Mouse (Mus musculus): ENCODE measurements at regions not wholly inside any gene's neighbourhood (a gene's known extent, or its start where the extent isn't known, plus 50 kb on each side); places are given as distances from the start of the nearest gene placed in this dataset.

- Histone ChIP-seq H3K9ac (no peak overlapping the region), H3K27me3 (no peaks in the 10 kb centered on the region), H3K27ac (no peak overlapping the region), H3K9me3 (no peaks in the 10 kb centered on the region), H3K4me3 (no peak overlapping the region), H3K4me1 (replicated peaks) (no peaks in the 10 kb centered on the region), H3K4me2 (no peak overlapping the region), H3K36me3 (no peaks in the 10 kb centered on the region)
- ATAC-seq (ENCODE audit: low FRiP score) = no peak
- WGBS = 87% methylated on average over 5 of the region's 5 CpGs
These were observed 390.0 kb downstream of the Plk2 start for GRCm38 (mm10) chr13:110784822-110785221.

GRCm38 (mm10) chr13:110798313-110798712 is 403.5 kb downstream of the Plk2 start:
- 69% methylated on average over 7 of the region's 7 CpGs for WGBS
- no peak overlapping the region for H3K4me3 ChIP-seq
- no peak for ATAC-seq (ENCODE audit: low FRiP score)
- no peaks in the 10 kb centered on the region for H3K9me3 ChIP-seq
- H3K4me1 ChIP-seq (replicated peaks) = no peaks in the 10 kb centered on the region
- no peaks in the 10 kb centered on the region for H3K36me3 ChIP-seq
- no peak overlapping the region for H3K4me2 ChIP-seq
- H3K9ac ChIP-seq = no peak overlapping the region
- H3K27me3 ChIP-seq = no peaks in the 10 kb centered on the region
- H3K27ac ChIP-seq = no peak overlapping the region

DNA sequence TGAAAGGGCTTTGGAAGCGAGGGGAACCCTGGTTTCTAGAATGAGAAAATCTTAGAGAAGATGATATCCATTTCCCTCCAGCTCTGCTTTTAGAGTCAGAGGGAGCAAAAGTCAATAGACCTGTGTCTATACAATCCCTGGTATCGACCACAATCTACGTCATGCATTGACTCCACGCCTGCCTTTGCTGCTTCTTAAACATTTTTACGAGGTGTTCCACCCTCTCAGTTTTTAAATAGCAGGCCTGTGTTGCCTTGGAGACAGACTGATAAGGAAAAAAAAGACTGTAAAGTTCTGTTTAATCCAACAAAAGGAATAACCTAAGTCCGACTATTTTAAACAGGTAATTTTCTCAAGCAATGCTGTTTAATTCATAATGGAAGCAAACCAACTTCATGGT is 408.0 kb downstream of the Plk2 start:
- H3K27ac ChIP-seq = no peak overlapping the region
- WGBS = 87% methylated on average over 6 of the region's 6 CpGs
- H3K36me3 ChIP-seq = no peaks in the 10 kb centered on the region
- H3K4me2 ChIP-seq = no peak overlapping the region
- H3K9ac ChIP-seq = no peak overlapping the region
- no peaks in the 10 kb centered on the region for H3K4me1 ChIP-seq (replicated peaks)
- no peak overlapping the region for H3K4me3 ChIP-seq
- no peak for ATAC-seq (ENCODE audit: low FRiP score)
- no peaks in the 10 kb centered on the region for H3K27me3 ChIP-seq
- H3K9me3 ChIP-seq = no peaks in the 10 kb centered on the region

DNA sequence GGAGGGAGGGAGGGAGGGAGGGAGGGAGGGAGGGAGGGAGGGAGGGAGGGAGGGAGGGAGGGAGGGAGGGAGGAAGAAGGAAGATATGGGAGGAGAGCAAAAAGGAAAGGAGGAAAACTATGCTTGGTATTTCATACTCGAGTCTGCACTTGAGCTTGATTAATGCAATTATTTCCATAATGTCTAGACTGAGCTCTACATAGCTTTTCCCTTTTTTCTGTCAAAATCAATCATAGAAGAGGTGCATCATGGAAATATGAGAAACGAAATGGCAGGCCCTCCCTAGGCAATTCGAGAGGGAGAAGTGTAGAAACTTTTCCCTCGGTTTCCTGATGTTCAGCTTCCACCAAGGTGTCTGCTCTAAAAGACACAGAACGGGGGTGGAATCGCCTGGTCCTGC is 417.6 kb downstream of the Plk2 start:
- Histone ChIP-seq H3K4me2 (no peak overlapping the region), H3K36me3 (no peaks in the 10 kb centered on the region), H3K4me3 (no peak overlapping the region), H3K4me1 (replicated peaks) (no peaks in the 10 kb centered on the region), H3K27ac (no peak overlapping the region), H3K9ac (no peak overlapping the region), H3K9me3 (no peaks in the 10 kb centered on the region), H3K27me3 (no peaks in the 10 kb centered on the region)
- ATAC-seq (ENCODE audit: low FRiP score) = no peak
- 80% methylated on average over 6 of the region's 6 CpGs for WGBS

DNA sequence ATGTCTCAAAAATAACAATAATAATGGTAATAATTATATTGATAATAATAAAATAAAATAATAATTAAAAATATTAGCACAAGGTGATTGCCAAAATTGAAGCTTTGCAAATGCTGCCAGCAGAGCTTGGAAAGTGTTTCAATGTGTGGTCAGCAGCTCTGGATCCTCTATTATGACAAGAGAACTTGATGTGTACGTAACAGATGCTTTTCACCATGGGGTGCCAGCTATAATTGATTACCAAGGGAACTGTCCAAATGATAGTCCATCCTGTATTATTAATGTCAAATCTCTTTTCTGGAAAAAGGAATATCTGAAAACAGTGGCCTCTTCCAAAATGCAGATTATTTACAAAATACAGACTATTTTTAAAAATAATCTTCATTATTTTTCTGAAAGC is 419.2 kb downstream of the Plk2 start:
- no peaks in the 10 kb centered on the region for H3K36me3 ChIP-seq
- H3K4me3 ChIP-seq = no peak overlapping the region
- H3K27me3 ChIP-seq = no peaks in the 10 kb centered on the region
- no peak overlapping the region for H3K9ac ChIP-seq
- H3K9me3 ChIP-seq = no peaks in the 10 kb centered on the region
- H3K4me2 ChIP-seq = no peak overlapping the region
- WGBS = 61% methylated on average over 1 of the region's 1 CpGs
- H3K27ac ChIP-seq = no peak overlapping the region
- no peaks in the 10 kb centered on the region for H3K4me1 ChIP-seq (replicated peaks)
- no peak for ATAC-seq (ENCODE audit: low FRiP score)

DNA sequence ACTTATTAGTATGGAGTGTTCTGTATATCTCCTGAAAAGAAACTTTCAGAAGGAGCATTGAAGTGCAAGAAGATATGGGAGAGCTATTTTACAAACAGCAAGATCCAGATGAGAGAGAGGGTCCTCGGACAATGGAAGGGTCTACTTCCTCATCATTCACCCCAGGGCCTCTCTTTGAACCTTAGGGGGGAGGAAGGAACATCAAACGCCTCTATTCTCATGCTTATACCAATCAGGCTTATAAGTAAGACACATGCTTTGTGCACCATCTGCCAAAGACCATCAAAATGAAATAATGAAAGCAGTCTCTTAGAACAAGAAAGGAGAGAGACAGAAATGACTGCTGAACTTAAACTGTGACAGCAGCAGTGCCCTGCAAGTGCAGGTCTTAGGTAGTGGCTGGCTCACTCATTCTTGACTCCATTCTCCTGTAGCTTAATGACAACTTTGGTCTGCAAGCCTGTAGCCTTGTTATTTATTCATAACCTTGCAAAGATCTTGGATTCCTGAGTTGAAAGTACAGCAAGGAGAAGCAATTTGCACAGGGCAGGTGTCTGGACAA is 424.5 kb downstream of the Plk2 start:
- no peak overlapping the region for H3K9ac ChIP-seq
- H3K27ac ChIP-seq = no peak overlapping the region
- 14% methylated on average over 2 of the region's 2 CpGs for WGBS
- H3K27me3 ChIP-seq = no peaks in the 10 kb centered on the region
- no peaks in the 10 kb centered on the region for H3K36me3 ChIP-seq
- peaks cover 5% of the 10 kb centered on the region; the same call in 1 of the 2 replicates for H3K4me1 ChIP-seq (replicated peaks)
- no peaks in the 10 kb centered on the region for H3K9me3 ChIP-seq
- H3K4me2 ChIP-seq = no peak overlapping the region
- no peak overlapping the region for H3K4me3 ChIP-seq
- ATAC-seq (ENCODE audit: low FRiP score) = no peak

GRCm38 (mm10) chr13:110824878-110825277 is 429.9 kb upstream of the Actbl2 start:
- no peaks in the 10 kb centered on the region for H3K27me3 ChIP-seq
- WGBS = 93% methylated on average over 9 of the region's 9 CpGs
- H3K4me1 ChIP-seq (replicated peaks) = no peaks in the 10 kb centered on the region
- no peak overlapping the region for H3K9ac ChIP-seq
- H3K27ac ChIP-seq = no peak overlapping the region
- no peaks in the 10 kb centered on the region for H3K36me3 ChIP-seq
- H3K4me3 ChIP-seq = no peak overlapping the region
- ATAC-seq (ENCODE audit: low FRiP score) = no peak
- H3K4me2 ChIP-seq = no peak overlapping the region
- H3K9me3 ChIP-seq = no peaks in the 10 kb centered on the region

GRCm38 (mm10) chr13:110832442-110832841 is 422.4 kb upstream of the Actbl2 start:
- Histone ChIP-seq H3K9ac (no peak overlapping the region), H3K27me3 (no peaks in the 10 kb centered on the region), H3K4me3 (no peak overlapping the region), H3K9me3 (no peaks in the 10 kb centered on the region), H3K36me3 (no peaks in the 10 kb centered on the region), H3K27ac (no peak overlapping the region), H3K4me1 (replicated peaks) (no peaks in the 10 kb centered on the region), H3K4me2 (no peak overlapping the region)
- no peak for ATAC-seq (ENCODE audit: low FRiP score)
- WGBS = 78% methylated on average over 5 of the region's 5 CpGs

GRCm38 (mm10) chr13:110836936-110837335 is 417.9 kb upstream of the Actbl2 start:
- no peaks in the 10 kb centered on the region for H3K36me3 ChIP-seq
- no peaks in the 10 kb centered on the region for H3K4me1 ChIP-seq (replicated peaks)
- whole genome bisulfite sequencing = 47% methylated on average over 7 of the region's 7 CpGs

GRCm38 (mm10) chr13:110841949-110842348 is 412.9 kb upstream of the Actbl2 start:
- Histone ChIP-seq H3K9ac (no peak overlapping the region), H3K4me1 (replicated peaks) (no peaks in the 10 kb centered on the region), H3K36me3 (no peaks in the 10 kb centered on the region), H3K27me3 (no peaks in the 10 kb centered on the region), H3K27ac (no peak overlapping the region), H3K4me3 (no peak overlapping the region), H3K4me2 (no peak overlapping the region), H3K9me3 (no peaks in the 10 kb centered on the region)
- ATAC-seq (ENCODE audit: low FRiP score) = no peak
- WGBS = 94% methylated on average over 7 of the region's 7 CpGs

More at GRCm38 (mm10) chr13:110836936-110837335, 417.9 kb upstream of the Actbl2 start:
- no peak overlapping the region for H3K27ac ChIP-seq
- H3K4me3 ChIP-seq = no peak overlapping the region
- no peaks in the 10 kb centered on the region for H3K9me3 ChIP-seq
- no peak for ATAC-seq (ENCODE audit: low FRiP score)
- H3K27me3 ChIP-seq = no peaks in the 10 kb centered on the region
- H3K4me2 ChIP-seq = no peak overlapping the region
- no peak overlapping the region for H3K9ac ChIP-seq

- 91% methylated on average over 2 of the region's 2 CpGs for WGBS
These were observed 409.1 kb upstream of the Actbl2 start for GRCm38 (mm10) chr13:110845695-110846094.

GRCm38 (mm10) chr13:110852996-110853727 is 401.7 kb upstream of the Actbl2 start:
- Histone ChIP-seq H3K27ac (no peak overlapping the region), H3K36me3 (no peaks in the 10 kb centered on the region), H3K4me3 (no peak overlapping the region), H3K4me1 (replicated peaks) (no peaks in the 10 kb centered on the region), H3K4me2 (no peak overlapping the region), H3K27me3 (no peaks in the 10 kb centered on the region), H3K9me3 (no peaks in the 10 kb centered on the region), H3K9ac (no peak overlapping the region)
- WGBS = 81% methylated on average over 2 of the region's 2 CpGs
- no peak for ATAC-seq (ENCODE audit: low FRiP score)

More at GRCm38 (mm10) chr13:110845695-110846094, 409.1 kb upstream of the Actbl2 start:
- H3K27me3 ChIP-seq = no peaks in the 10 kb centered on the region
- ATAC-seq (ENCODE audit: low FRiP score) = no peak
- H3K27ac ChIP-seq = no peak overlapping the region
- H3K4me1 ChIP-seq (replicated peaks) = no peaks in the 10 kb centered on the region
- no peaks in the 10 kb centered on the region for H3K9me3 ChIP-seq
- no peaks in the 10 kb centered on the region for H3K36me3 ChIP-seq
- H3K9ac ChIP-seq = no peak overlapping the region
- H3K4me3 ChIP-seq = no peak overlapping the region
- H3K4me2 ChIP-seq = no peak overlapping the region

DNA sequence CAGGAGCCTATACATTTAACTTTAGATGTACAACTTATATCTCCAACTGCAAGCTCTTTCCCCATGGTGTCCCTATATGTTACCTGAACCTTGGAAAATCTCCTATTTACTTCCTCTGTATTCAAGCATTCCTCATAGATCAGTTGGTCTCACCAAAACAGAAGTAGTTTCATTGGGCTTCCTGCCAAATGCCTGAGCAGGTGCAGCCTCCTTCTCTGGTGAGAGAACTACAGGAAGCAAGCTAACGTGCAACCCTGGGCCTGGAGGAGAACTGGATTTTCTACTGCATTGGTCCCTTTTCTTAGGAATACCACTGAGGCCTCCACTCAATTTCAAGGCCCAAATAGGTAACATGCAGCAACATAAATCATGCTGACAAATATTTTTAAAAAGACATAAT is 400.6 kb upstream of the Actbl2 start:
- Histone ChIP-seq H3K4me3 (no peak overlapping the region), H3K27ac (no peak overlapping the region), H3K27me3 (no peaks in the 10 kb centered on the region), H3K4me2 (no peak overlapping the region), H3K4me1 (replicated peaks) (no peaks in the 10 kb centered on the region), H3K9ac (no peak overlapping the region), H3K36me3 (no peaks in the 10 kb centered on the region), H3K9me3 (no peaks in the 10 kb centered on the region)
- ATAC-seq (ENCODE audit: low FRiP score) = no peak
- whole genome bisulfite sequencing = 68% methylated on average over 1 of the region's 1 CpGs
